Mouse (Mus musculus) neural tube, embryonic 11.5 days (tissue): ENCODE results near the gene H2-DMa. TPM values are rescaled to one million over a fixed set of nuclear protein-coding genes. Genes with fewer than 3 reads are reported as not detected.

ENCODE experiments used
- ATAC-seq: fragments of 200-750 bp; cut with Nextera tagmentation; 2 replicates; pipeline ENCODE4 v1.8.0; 2017; ENCODE audit warnings: moderate number of reproducible peaks, mild to moderate bottlenecking, moderate TSS enrichment, moderate library complexity; ENCODE audit not compliant: insufficient read depth, low FRiP score, low TSS enrichment
- DNase-seq: peaks from one replicate; pipeline ENCODE4 v3.0.0-alpha.2; 2015; ENCODE audit warnings: low spot score
- H3K27ac ChIP-seq: fragments of 300-500 bp; sonication (generic); 2 replicates; pipeline ENCODE4 v1.5.1; 2014; ENCODE audit warnings: low read depth, mild to moderate bottlenecking, low read length
- H3K27me3 ChIP-seq: fragments of 300-500 bp; sonication (generic); 2 replicates; pipeline ENCODE4 v1.6.1; 2014; ENCODE audit warnings: mild to moderate bottlenecking, low read length, mixed read lengths; ENCODE audit not compliant: control insufficient read depth, insufficient read depth
- H3K36me3 ChIP-seq: fragments of 300-500 bp; sonication (generic); 2 replicates; pipeline ENCODE4 v1.6.1; 2014; ENCODE audit warnings: mild to moderate bottlenecking, low read length, moderate library complexity, mixed read lengths; ENCODE audit not compliant: control insufficient read depth, insufficient read depth
- H3K4me1 ChIP-seq: fragments of 300-500 bp; sonication (generic); 2 replicates; pipeline ENCODE4 v1.6.1; 2014; ENCODE audit warnings: low read length, mixed read lengths; ENCODE audit not compliant: control insufficient read depth, insufficient read depth
- H3K4me2 ChIP-seq: fragments of 300-500 bp; sonication (generic); 2 replicates; pipeline ENCODE4 v1.6.1; 2014; ENCODE audit warnings: low read depth, mild to moderate bottlenecking, moderate library complexity
- H3K4me3 ChIP-seq: fragments of 300-500 bp; sonication (generic); 2 replicates; pipeline ENCODE4 v1.5.1; 2014; ENCODE audit warnings: low read depth, low read length
- H3K9ac ChIP-seq: fragments of 300-500 bp; sonication (generic); 2 replicates; pipeline ENCODE4 v1.6.1; 2014; ENCODE audit warnings: mild to moderate bottlenecking, low read length
- H3K9me3 ChIP-seq: fragments of 300-500 bp; sonication (generic); 2 replicates; pipeline ENCODE4 v1.6.1; 2016; ENCODE audit warnings: low read length; ENCODE audit not compliant: control insufficient read depth
- WGBS: fragments of 180-500 bp; shearing (Covaris S2); extraction: QIAGEN DNeasy Blood & Tissue Kit; methylation state at CpG from one replicate; pipeline ENCODE4 v1.1.7; 2014; 5-methylcytosine and 5-hydroxymethylcytosine counted together
- polyA plus RNA-seq: library from polyadenylated mRNA; unstranded; fragments of >200 nt; fragmentation: Nextera tagmentation; extraction: Ambion mirVana; gene quantifications from 2 replicates; pipeline ENCODE4 v1.2.1, GENCODE M21; 2014

Gene H2-DMa
- polyA plus RNA-seq, 1 experiment from 2014 or later: 10.3 TPM

DNA sequence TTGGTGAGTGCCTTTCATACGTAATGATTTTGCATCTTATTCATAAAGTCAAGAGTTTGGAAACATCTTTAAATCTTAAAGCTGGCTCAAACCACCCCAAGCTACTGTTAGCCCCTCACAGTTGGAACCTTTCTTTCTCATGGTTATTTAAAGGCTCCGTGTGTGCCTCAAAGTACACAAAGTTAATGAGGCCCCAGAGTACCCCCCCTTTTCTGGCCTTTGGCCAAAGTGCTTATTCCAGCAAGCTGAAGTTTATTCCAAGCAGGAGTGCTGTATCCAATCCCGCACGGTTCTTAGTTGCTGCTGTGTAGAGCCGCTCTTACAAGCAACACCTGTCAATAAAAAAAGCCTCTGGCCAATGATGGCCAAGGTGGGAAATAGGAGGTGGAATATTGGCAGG lies 19.8 kb upstream of the H2-DMa start:
- Histone ChIP-seq H3K27me3 (no peaks in the 10 kb centered on the region), H3K4me1 (0 out of 2 replicates have a peak, but pooled peaks cover 4% of the 10 kb centered on the region), H3K4me2 (no peak overlapping the region), H3K27ac (no peak overlapping the region), H3K9me3 (no peaks in the 10 kb centered on the region), H3K36me3 (no peaks in the 10 kb centered on the region), H3K4me3 (no peak overlapping the region), H3K9ac (no peak overlapping the region)
- no peak for ATAC-seq
- 68% methylated on average over 5 of the region's 5 CpGs for WGBS
- no peak for DNase-seq

DNA sequence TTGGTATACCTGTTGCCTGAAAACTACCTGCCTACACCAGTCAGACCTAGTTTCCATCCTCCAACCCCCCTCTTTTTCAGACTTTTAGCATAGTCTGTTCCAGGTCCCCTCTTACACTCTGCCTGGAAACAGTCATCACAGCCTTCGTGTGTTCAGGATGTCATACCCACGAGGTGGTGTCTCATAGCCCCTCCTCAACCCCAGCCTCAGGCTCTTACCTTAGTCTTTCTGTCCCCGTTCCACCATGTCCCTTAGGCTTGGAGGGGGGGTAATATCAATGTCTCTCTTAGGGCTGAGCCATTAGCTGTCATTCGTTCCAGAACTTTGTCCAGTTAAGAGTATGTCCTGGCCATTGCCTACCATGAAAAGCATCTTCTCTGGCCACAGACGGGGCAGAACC lies 18.2 kb upstream of the H2-DMa start:
- Histone ChIP-seq H3K4me1 (0 out of 2 replicates have a peak, but pooled peaks cover 4% of the 10 kb centered on the region), H3K36me3 (no peaks in the 10 kb centered on the region), H3K4me2 (no peak overlapping the region; the same call in 1 of the 2 replicates), H3K9me3 (no peaks in the 10 kb centered on the region), H3K27me3 (no peaks in the 10 kb centered on the region), H3K9ac (no peak overlapping the region), H3K4me3 (no peak overlapping the region), H3K27ac (no peak overlapping the region)
- DNase-seq (no peak), ATAC-seq (0 out of 2 replicates have a peak, but pooled peaks have one; percentile 23)
- WGBS: 37% methylated on average over 5 of the region's 5 CpGs

DNA sequence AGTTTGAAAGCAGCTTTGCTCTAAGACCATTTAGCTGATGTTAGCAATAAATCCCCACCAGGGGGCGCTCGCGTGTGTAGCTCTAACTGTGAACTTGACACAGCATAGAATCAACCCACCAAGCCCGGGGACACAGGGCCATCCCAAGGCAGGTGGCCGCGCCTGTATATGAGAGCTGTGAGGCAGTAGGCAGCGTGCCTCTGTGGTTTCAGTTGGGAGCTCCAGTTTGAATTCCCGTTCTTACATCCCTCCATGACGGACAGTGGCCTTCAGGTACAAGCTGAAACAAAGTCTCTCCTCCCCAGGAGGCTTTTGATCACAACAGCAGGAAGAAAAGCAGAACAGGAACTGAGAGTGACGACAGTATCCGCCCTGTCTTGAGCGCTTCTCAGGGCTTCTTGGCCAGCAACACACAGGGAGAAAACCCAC lies 17.7 kb upstream of the H2-DMa start:
- H3K4me1 ChIP-seq: 0 out of 2 replicates have a peak, but pooled peaks cover 4% of the 10 kb centered on the region
- no peak overlapping the region; the same call in 1 of the 2 replicates for H3K9ac ChIP-seq
- no peaks in the 10 kb centered on the region for H3K36me3 ChIP-seq
- H3K9me3 ChIP-seq: no peaks in the 10 kb centered on the region
- H3K27me3 ChIP-seq: no peaks in the 10 kb centered on the region
- ATAC-seq (0 out of 2 replicates have a peak, but pooled peaks have one; percentile 27), DNase-seq (peak; percentile 93)
- 6% methylated on average over 12 of the region's 12 CpGs for WGBS
- H3K27ac ChIP-seq: no peak overlapping the region
- H3K4me3 ChIP-seq: 0 out of 2 replicates have a peak overlapping the region, but pooled peaks have one; percentile 8
- peak overlapping the region; percentile 28; the same call in 1 of the 2 replicates for H3K4me2 ChIP-seq

- DNase-seq (no peak), ATAC-seq (no peak)
- no peak overlapping the region for H3K4me3 ChIP-seq
- no peak overlapping the region for H3K4me2 ChIP-seq
- H3K27ac ChIP-seq: no peak overlapping the region
- WGBS: 80% methylated on average over 6 of the region's 6 CpGs
- H3K9me3 ChIP-seq: no peaks in the 10 kb centered on the region
- H3K27me3 ChIP-seq: no peaks in the 10 kb centered on the region
- H3K36me3 ChIP-seq: no peaks in the 10 kb centered on the region
- H3K9ac ChIP-seq: no peak overlapping the region
- H3K4me1 ChIP-seq: 0 out of 2 replicates have a peak, but pooled peaks cover 4% of the 10 kb centered on the region
Measured at GRCm38 (mm10) chr17:34102831-34103230, 16.5 kb upstream of the H2-DMa start.

DNA sequence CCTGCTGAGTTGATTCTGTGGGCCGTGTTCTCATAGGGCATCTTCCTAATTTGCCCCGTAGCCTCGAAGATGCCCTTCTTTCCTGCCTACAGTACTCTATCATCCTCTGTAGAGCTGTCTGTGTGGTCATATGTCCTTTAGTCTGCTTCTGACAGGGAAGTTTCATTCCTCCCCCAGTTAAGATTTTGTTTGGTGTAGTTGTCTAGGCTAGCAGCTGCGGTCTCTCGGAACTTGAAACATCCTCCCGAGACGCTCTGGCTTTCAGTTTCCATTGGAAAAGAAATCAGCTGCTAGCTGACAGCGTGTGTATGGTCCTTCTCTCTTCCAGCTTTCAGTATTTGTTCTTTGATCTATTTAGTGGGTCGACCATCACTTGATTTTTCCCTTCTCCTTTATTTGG lies 14.5 kb upstream of the H2-DMa start:
- no peaks in the 10 kb centered on the region for H3K36me3 ChIP-seq
- H3K4me3 ChIP-seq: no peak overlapping the region
- H3K4me1 ChIP-seq: 0 out of 2 replicates have a peak, but pooled peaks cover 4% of the 10 kb centered on the region
- no peaks in the 10 kb centered on the region for H3K27me3 ChIP-seq
- ATAC-seq (no peak), DNase-seq (no peak)
- H3K27ac ChIP-seq: no peak overlapping the region
- no peaks in the 10 kb centered on the region for H3K9me3 ChIP-seq
- 88% methylated on average over 9 of the region's 9 CpGs for WGBS
- no peak overlapping the region for H3K4me2 ChIP-seq
- H3K9ac ChIP-seq: no peak overlapping the region

GRCm38 (mm10) chr17:34106555-34106954 lies 12.8 kb upstream of the H2-DMa start:
- DNase-seq (no peak), ATAC-seq (no peak)
- no peak overlapping the region for H3K27ac ChIP-seq
- 87% methylated on average over 7 of the region's 7 CpGs for WGBS
- H3K9me3 ChIP-seq: no peaks in the 10 kb centered on the region
- no peak overlapping the region for H3K4me2 ChIP-seq
- peaks cover 7% of the 10 kb centered on the region for H3K36me3 ChIP-seq
- no peaks in the 10 kb centered on the region for H3K27me3 ChIP-seq
- H3K4me3 ChIP-seq: no peak overlapping the region
- 0 out of 2 replicates have a peak, but pooled peaks cover 2% of the 10 kb centered on the region for H3K4me1 ChIP-seq
- no peak overlapping the region for H3K9ac ChIP-seq

- WGBS: 84% methylated on average over 7 of the region's 7 CpGs
- Histone ChIP-seq H3K4me3 (no peak overlapping the region; the same call in 1 of the 2 replicates), H3K4me1 (no peaks in the 10 kb centered on the region), H3K27ac (no peak overlapping the region), H3K9ac (no peak overlapping the region), H3K36me3 (peaks cover 12% of the 10 kb centered on the region), H3K9me3 (no peaks in the 10 kb centered on the region), H3K4me2 (no peak overlapping the region), H3K27me3 (no peaks in the 10 kb centered on the region)
- ATAC-seq (no peak), DNase-seq (no peak)
Measured at GRCm38 (mm10) chr17:34107109-34107867, 12.1 kb upstream of the H2-DMa start.

DNA sequence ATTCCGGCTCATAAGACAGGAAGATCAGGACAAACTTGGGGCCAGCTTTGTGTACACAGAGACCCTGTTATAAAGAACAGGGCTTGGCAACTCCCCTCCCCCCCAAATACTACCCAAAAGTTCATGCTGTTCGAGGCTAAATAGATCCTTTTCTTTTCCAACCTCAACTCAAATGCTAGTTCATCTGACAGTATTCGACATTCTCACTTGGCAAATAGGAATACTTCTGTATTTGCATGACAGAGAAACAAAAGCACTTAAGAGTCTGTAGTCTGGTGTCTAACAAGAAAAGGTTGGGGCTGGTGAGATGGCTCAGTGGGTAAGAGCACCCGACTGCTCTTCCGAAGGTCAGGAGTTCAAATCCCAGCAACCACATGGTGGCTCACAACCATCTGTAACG lies 10.9 kb upstream of the H2-DMa start:
- Histone ChIP-seq H3K4me3 (no peak overlapping the region), H3K4me1 (no peaks in the 10 kb centered on the region), H3K9ac (no peak overlapping the region), H3K4me2 (no peak overlapping the region), H3K27ac (no peak overlapping the region), H3K36me3 (peaks cover 23% of the 10 kb centered on the region), H3K27me3 (no peaks in the 10 kb centered on the region), H3K9me3 (no peaks in the 10 kb centered on the region)
- DNase-seq: no peak
- ATAC-seq: no peak
- 78% methylated on average over 5 of the region's 6 CpGs for WGBS
